Mouse (Mus musculus) intestine, embryonic 14.5 days (tissue): ENCODE results near the gene Slc44a4. TPM values are rescaled to one million over a fixed set of nuclear protein-coding genes. Genes with fewer than 3 reads are reported as not detected.
A peak's percentile ranks its signal among the peaks of the same experiment; 100 is the strongest.

Experiments
- ATAC-seq: fragments of 200-750 bp; cut with Nextera tagmentation; replicated peaks from 2 replicates; pipeline ENCODE4 v1.8.0; 2017; ENCODE audit warnings: low read depth, moderate number of reproducible peaks, moderate TSS enrichment, moderate library complexity; ENCODE audit not compliant: low FRiP score, low TSS enrichment
- DNase-seq: peaks from one replicate; pipeline ENCODE4 v3.0.0-alpha.2; 2018; ENCODE audit warnings: low spot score
- H3K27ac ChIP-seq: fragments of 300-500 bp; sonication (generic); 2 replicates; pipeline ENCODE4 v1.5.1; 2014; ENCODE audit warnings: low read depth, mild to moderate bottlenecking, control low read depth
- H3K27me3 ChIP-seq: fragments of 300-500 bp; sonication (generic); replicated peaks from 2 replicates; pipeline ENCODE4 v1.6.1; 2014; ENCODE audit warnings: low read length, control low read depth; ENCODE audit not compliant: control insufficient read depth, insufficient read depth
- H3K36me3 ChIP-seq: fragments of 300-500 bp; sonication (generic); 2 replicates; pipeline ENCODE4 v1.6.1; 2014; ENCODE audit warnings: low read length, control low read depth; ENCODE audit not compliant: control insufficient read depth, insufficient read depth
- H3K4me1 ChIP-seq: fragments of 300-500 bp; sonication (generic); replicated peaks from 2 replicates; pipeline ENCODE4 v1.6.1; 2014; ENCODE audit warnings: low read length, control low read depth, mixed read lengths; ENCODE audit not compliant: control insufficient read depth, insufficient read depth
- H3K4me2 ChIP-seq: fragments of 300-500 bp; sonication (generic); 2 replicates; pipeline ENCODE4 v1.6.1; 2014; ENCODE audit warnings: low read length
- H3K4me3 ChIP-seq: fragments of 300-500 bp; sonication (generic); 2 replicates; pipeline ENCODE4 v1.5.1; 2014; ENCODE audit warnings: low read depth, low read length, control low read depth, mixed read lengths
- H3K9ac ChIP-seq: fragments of 300-500 bp; sonication (generic); 2 replicates; pipeline ENCODE4 v1.6.1; 2014; ENCODE audit warnings: mild to moderate bottlenecking, low read length
- H3K9me3 ChIP-seq: fragments of 300-500 bp; sonication (generic); 2 replicates; pipeline ENCODE4 v1.6.1; 2016; ENCODE audit warnings: low read length, control low read depth; ENCODE audit not compliant: control insufficient read depth
- WGBS: fragments of 180-500 bp; shearing (Covaris S2); extraction: QIAGEN DNeasy Blood & Tissue Kit; methylation state at CpG from one replicate; pipeline ENCODE4 v1.1.7; 2014; 5-methylcytosine and 5-hydroxymethylcytosine counted together
- polyA plus RNA-seq: library from polyadenylated mRNA; unstranded; fragments of >200 nt; fragmentation: Nextera tagmentation; extraction: Ambion mirVana; gene quantifications from 2 replicates; pipeline ENCODE4 v1.2.1, GENCODE M21; 2014

The Slc44a4 gene
- polyA plus RNA-seq, 1 experiment from 2014 or later = 28.4 TPM

DNA sequence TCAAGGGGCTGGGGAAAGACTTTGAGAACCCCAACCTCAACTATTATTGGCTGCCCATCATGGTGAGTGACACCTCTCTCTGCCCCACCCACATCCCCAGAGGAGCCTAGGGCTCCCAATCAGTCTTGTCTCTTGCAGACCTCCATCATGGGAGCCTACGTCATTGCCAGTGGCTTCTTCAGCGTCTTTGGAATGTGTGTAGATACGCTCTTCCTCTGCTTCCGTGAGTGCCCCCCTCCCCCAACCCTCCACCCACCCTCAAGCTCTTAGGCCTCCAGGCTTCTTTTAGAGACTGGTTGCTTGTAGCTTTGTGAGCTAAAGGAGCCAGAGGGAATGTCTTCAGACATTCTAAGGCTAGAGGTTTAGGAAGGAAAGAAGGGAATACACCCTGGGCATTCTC is 14.6 kb downstream of the Slc44a4 start:
- Histone ChIP-seq H3K4me2 (no peak overlapping the region), H3K36me3 (0 out of 2 replicates have a peak, but pooled peaks cover 9% of the 10 kb centered on the region), H3K27ac (no peak overlapping the region), H3K9ac (no peak overlapping the region), H3K9me3 (no peaks in the 10 kb centered on the region), H3K4me3 (no peak overlapping the region), H3K27me3 (no peaks in the 10 kb centered on the region), H3K4me1 (peaks cover 6% of the 10 kb centered on the region; the same call in 1 of the 2 replicates)
- WGBS = 55% methylated on average over 4 of the region's 4 CpGs
- no peak for ATAC-seq
- DNase-seq = no peak

DNA sequence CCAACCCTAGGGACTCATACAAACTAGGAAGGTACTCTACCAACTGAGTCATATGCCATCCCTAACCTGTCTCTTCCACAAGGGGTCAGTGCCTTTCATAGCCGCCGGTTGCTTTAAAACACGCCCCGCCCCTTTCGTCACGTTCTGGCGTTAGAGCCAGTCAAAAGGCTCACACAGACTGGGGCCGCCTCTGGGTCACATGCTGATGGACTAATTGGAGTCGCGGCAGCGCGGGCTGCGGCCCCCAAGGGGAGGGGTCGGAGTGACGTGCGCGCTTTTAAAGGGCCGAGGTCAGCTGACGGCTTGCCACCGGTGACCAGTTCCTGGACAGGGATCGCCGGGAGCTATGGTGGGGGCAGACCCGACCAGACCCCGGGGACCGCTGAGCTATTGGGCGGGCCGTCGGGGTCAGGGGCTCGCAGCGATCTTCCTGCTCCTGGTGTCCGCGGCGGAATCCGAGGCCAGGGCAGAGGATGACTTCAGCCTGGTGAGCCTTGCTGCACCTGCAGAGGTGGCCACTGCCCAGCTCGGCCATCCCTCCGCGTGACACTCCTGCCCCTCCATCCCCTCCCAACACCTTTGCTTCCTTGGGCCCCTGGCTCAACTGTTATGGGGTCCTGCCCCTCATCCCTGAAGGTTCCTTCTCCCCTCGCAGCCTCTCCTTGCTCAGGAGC is 16.9 kb downstream of the Slc44a4 start, which contains the start of gene Neu1:
Neu1 (plus strand) TSS at position 193 of the 674 bp plus-strand sequence.
- Histone ChIP-seq H3K4me2 (peak within 1 kb of the TSS; percentile 99), H3K9me3 (no peaks in the 10 kb centered on the region), H3K27ac (peak within 1 kb of the TSS; percentile 38; the same call in 1 of the 2 replicates), H3K9ac (peak within 1 kb of the TSS; percentile 80), H3K36me3 (peaks cover 27% of the 10 kb centered on the region; the same call in 1 of the 2 replicates), H3K4me1 (peaks cover 6% of the 10 kb centered on the region; the same call in 1 of the 2 replicates), H3K27me3 (no peaks in the 10 kb centered on the region), H3K4me3 (peak within 1 kb of the TSS; percentile 71)
- ATAC-seq (peak; percentile 95), DNase-seq (peak; percentile 95)
- under 1% methylated on average over 38 of the region's 38 CpGs for WGBS

DNA sequence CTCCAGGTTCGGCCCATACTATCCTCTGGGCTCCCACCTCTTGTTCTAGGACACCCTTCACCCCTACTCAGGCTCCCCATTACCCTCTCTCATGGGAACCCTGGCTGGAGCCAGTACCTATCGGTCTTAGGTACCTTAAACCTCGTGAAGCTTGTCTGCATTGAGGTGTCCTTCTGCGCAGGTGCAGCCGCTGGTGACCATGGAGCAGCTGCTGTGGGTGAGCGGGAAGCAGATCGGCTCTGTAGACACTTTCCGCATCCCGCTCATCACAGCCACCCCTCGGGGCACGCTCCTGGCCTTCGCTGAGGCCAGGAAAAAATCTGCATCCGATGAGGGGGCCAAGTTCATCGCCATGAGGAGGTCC is 17.5 kb downstream of the Slc44a4 start:
- DNase-seq = peak; percentile 71
- WGBS = 10% methylated on average over 14 of the region's 14 CpGs
- Histone ChIP-seq H3K4me2 (peak overlapping the region; percentile 99), H3K4me1 (peaks cover 6% of the 10 kb centered on the region; the same call in 1 of the 2 replicates), H3K9ac (peak overlapping the region; percentile 80), H3K27me3 (no peaks in the 10 kb centered on the region), H3K36me3 (peaks cover 28% of the 10 kb centered on the region; the same call in 1 of the 2 replicates), H3K9me3 (no peaks in the 10 kb centered on the region), H3K4me3 (peak overlapping the region; percentile 71), H3K27ac (peak overlapping the region; percentile 38; the same call in 1 of the 2 replicates)
- ATAC-seq = peak; percentile 26

DNA sequence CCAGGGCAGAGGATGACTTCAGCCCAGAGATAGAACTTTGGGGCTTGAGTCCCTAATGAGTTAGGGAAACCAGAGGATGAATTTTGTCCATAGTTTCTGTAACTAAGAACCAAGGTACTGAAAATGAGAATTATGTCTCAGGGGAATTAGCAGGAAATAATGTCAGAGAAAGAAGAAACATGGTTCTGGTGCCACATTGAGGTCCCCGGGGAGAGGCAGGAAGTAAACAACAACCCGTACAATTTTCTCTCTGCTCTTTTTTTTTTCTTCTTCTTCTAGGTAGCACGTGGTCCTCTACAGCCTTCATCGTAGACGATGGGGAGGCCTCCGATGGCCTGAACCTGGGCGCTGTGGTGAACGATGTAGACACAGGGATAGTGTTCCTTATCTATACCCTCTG is 18.0 kb downstream of the Slc44a4 start:
- Histone ChIP-seq H3K9ac (peak overlapping the region; percentile 80), H3K4me3 (peak overlapping the region; percentile 71), H3K4me1 (peaks cover 6% of the 10 kb centered on the region; the same call in 1 of the 2 replicates), H3K27me3 (no peaks in the 10 kb centered on the region), H3K9me3 (no peaks in the 10 kb centered on the region), H3K36me3 (peaks cover 28% of the 10 kb centered on the region; the same call in 1 of the 2 replicates), H3K4me2 (peak overlapping the region; percentile 99), H3K27ac (no peak overlapping the region)
- DNase-seq (no peak), ATAC-seq (no peak)
- WGBS = 72% methylated on average over 8 of the region's 8 CpGs

GRCm38 (mm10) chr17:34934031-34934430 is 19.8 kb downstream of the Slc44a4 start:
- no peak overlapping the region for H3K4me3 ChIP-seq
- WGBS = 73% methylated on average over 24 of the region's 24 CpGs

GRCm38 (mm10) chr17:34934830-34935229 is 20.6 kb downstream of the Slc44a4 start:
- no peaks in the 10 kb centered on the region for H3K27me3 ChIP-seq
- H3K4me2 ChIP-seq = no peak overlapping the region
- WGBS = 50% methylated on average over 8 of the region's 8 CpGs
- DNase-seq = no peak
- peaks cover 6% of the 10 kb centered on the region; the same call in 1 of the 2 replicates for H3K4me1 ChIP-seq
- no peaks in the 10 kb centered on the region for H3K9me3 ChIP-seq
- ATAC-seq = no peak
- H3K36me3 ChIP-seq = peaks cover 28% of the 10 kb centered on the region; the same call in 1 of the 2 replicates
- H3K27ac ChIP-seq = no peak overlapping the region
- no peak overlapping the region for H3K4me3 ChIP-seq
- no peak overlapping the region for H3K9ac ChIP-seq

More at GRCm38 (mm10) chr17:34934031-34934430, 19.8 kb downstream of the Slc44a4 start:
- no peak for DNase-seq
- no peak overlapping the region for H3K9ac ChIP-seq
- peaks cover 28% of the 10 kb centered on the region; the same call in 1 of the 2 replicates for H3K36me3 ChIP-seq
- H3K27me3 ChIP-seq = no peaks in the 10 kb centered on the region
- H3K4me2 ChIP-seq = no peak overlapping the region
- peaks cover 6% of the 10 kb centered on the region; the same call in 1 of the 2 replicates for H3K4me1 ChIP-seq
- ATAC-seq = no peak
- H3K9me3 ChIP-seq = no peaks in the 10 kb centered on the region
- H3K27ac ChIP-seq = no peak overlapping the region

DNA sequence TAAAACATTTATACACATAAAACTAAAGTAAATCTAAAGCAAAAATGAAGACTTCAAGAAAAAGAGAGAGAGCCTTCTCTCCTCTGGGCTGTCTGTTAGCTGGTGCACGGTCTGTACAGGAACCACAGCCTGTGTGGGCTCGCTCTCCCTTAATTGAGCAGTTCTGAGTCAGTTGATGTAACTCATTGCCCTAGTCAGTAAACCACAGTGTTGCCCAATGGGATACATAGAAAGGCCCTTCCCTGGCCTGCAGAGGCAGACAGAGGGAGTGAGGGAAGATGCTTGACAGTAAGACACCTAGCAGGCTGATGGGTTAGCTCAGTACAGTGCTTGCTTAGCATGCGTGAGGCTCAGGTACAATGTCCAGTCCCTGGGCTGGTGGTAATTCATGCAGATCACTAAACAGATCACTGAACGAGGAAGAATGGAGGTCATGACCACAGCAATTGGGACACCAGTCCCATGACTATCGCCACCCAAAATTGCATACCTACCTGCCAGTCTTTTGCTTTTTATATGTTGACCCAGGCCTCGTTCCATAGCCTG is 23.8 kb downstream of the Slc44a4 start:
- DNase-seq = no peak
- Histone ChIP-seq H3K9me3 (no peaks in the 10 kb centered on the region), H3K4me1 (peaks cover 6% of the 10 kb centered on the region), H3K4me3 (no peak overlapping the region), H3K27me3 (no peaks in the 10 kb centered on the region), H3K27ac (no peak overlapping the region), H3K4me2 (no peak overlapping the region), H3K9ac (no peak overlapping the region), H3K36me3 (peaks cover 23% of the 10 kb centered on the region; the same call in 1 of the 2 replicates)
- WGBS = 80% methylated on average over 6 of the region's 6 CpGs
- ATAC-seq = no peak

- peak overlapping the region; percentile 51 for H3K27ac ChIP-seq
- H3K36me3 ChIP-seq = no peaks in the 10 kb centered on the region
- 7% methylated on average over 15 of the region's 15 CpGs for WGBS
- peak overlapping the region; percentile 22 for H3K4me3 ChIP-seq
- no peak for ATAC-seq
- H3K4me1 ChIP-seq = peaks cover 6% of the 10 kb centered on the region
- H3K27me3 ChIP-seq = no peaks in the 10 kb centered on the region
- peak; percentile 61 for DNase-seq
- H3K4me2 ChIP-seq = peak overlapping the region; percentile 54
- H3K9me3 ChIP-seq = 0 out of 2 replicates have a peak, but pooled peaks cover 2% of the 10 kb centered on the region
- H3K9ac ChIP-seq = peak overlapping the region; percentile 42
Observed at GRCm38 (mm10) chr17:34941344-34942041, 27.2 kb downstream of the Slc44a4 start.
